Mouse (Mus musculus) gonadal fat pad, adult 2 months (tissue): ENCODE data around the gene Fat4. TPM values are rescaled to one million over a fixed set of nuclear protein-coding genes. Genes with fewer than 3 reads are reported as not detected.

Experiments
- DNase-seq: peaks from one replicate; pipeline ENCODE4 v3.0.0-alpha.2; 2012; ENCODE audit warnings: low read depth
- polyA plus RNA-seq: library from polyadenylated mRNA; depleted of rRNA; stranded (reverse); fragments of >200 nt; gene quantifications from 2 replicates; pipeline ENCODE4 v1.2.3, GENCODE M21; 2012

Gene Fat4
- polyA plus RNA-seq, 1 experiment: 3.1 TPM

DNA sequence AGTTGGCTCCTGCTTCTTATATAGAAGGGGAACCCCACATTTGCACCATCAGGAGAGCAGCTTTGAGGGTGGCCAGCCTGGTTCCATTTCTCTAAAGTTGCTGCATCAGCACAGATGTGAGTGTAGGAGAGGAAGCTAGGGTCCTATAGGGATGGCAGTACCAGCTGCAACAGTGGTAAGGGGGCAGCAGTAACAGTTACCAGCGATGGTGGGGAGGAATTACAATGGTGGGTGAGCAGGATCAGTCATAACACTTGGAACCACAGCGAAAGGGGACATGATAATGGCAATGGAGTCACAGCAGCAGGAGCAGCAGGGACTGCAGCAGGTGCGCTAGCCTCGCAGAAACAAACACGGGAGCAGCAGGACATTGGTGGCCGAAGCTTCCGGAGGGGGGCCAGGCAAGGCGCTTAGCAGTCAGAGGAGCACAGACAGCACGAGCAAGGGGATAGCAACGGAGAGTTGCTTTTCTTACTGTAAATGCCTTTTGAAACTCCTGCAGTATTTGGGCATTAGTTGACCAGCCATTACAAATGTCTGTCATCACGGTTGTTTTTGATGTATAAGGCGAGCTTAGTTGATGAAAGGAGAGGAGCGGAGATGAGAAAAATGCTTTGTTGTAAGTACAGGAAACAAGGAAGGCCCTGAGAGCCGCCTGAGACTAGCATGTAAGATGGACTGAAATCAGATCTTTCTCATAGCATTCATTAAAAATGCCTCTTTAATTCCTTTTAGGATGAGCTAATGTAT, 21.1 kb downstream of the Fat4 start:
- no peak for DNase-seq

DNA sequence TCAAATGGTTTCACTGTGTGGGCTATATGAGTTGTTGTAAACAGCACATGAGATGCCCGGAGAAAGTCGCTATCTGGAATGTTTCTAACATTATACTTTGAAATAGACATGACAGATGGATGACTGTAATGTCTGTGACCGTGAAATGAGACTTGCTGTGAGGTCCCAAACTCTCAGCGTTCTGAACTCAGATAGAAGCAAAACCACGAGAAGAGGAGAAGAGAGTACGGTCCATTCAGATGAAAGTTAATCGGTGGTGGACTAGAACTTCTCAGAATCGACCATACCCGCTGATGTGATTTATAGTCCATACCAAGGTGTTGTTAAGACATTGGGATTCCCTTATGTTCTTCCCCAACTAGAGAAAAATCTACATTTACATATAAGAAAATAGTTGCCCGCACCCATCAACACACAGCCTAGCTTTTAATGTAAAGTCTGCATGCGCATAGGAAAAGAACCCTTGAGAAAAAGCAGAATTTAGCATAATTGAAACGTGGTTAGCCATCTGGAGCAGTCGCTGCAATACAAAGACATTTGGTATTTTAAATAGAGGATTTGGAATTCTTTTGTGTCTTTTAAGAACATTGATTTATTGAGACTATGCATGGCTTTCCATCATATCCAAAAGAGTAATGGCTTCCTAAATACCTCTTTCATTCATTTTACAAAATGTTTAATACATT, 21.8 kb downstream of the Fat4 start:
- DNase-seq: no peak

DNA sequence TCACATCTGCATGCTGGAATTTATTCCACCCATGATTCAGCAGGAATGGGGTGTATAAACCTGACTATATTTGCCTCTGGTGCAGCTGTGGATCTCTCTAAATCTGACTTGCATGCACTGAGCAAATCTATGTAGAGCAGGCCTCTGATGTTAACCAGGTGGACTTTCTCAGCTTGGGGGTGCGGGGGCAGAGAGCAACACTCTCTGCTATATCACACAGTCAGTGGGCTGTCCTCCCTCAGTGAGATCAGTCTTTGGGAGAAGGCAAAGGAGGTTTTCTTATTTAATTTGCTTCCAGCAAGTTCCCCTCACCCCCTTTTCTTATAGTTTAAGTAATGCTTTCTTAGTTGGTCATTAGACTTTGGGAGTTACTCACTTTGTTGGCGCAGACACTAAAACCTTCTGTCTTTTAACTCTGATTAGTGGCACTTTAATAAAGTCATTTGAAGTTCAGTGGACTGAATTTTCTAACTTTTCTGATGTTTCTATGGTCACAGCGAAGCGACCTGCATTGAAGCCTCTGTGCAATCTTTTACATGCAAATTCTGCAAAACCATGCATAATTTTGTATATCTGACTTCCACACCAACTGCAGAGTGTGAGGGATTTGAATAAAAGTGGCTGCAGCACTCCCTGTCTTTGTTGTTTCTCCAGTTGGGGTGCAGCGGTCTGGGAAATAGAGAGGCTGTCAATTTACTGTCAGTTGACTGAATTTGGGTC, 26.2 kb downstream of the Fat4 start:
- no peak for DNase-seq

DNA sequence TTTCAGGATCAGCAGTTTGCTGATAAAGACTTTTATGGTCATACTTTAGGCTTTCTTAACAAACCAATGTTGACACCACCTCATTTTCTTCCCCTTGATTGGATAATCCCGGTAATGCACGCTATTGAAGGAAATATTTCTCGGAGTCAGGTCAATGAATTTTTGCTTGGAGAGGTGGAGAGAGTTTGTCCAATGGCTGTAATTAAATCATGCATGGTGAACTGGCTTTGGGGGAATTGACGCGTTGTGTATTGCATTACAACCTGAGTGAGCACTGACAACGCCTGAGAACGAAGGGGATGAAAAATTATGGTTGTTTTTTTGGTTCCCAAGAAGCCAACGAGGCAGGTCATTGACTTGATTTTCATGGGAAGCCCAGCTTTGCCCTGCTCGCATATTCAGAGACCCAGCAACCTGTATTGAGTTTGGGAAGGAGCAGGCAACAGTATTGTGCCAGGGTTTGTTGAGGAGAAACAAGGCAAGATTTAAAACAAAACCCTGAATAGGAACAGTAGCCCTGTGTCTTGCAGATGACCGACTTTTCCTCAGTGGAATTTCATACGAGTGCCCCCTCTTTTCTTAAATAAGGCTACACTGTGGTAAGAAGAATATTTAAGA, 26.9 kb downstream of the Fat4 start:
- DNase-seq: no peak

DNA sequence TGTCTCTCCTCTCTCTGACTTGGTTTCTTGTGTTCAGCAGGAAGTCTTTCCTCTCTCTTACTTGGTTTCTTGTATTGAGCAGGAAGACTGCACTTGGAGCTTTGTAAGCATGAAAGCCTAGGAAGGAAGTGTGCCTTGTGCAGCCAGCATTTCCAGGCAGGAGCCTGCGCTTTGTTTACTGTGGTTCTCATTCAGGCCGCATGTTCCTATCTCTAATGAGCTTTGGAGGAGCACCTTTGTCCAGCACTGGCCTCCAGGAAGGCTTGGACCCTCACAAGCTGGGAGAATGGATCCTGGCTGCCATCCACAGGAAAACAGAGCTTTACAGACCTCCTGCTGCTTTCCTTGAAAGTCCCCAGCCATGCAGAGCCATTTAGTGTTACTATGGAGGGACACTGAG, 32.2 kb downstream of the Fat4 start:
- no peak for DNase-seq

DNA sequence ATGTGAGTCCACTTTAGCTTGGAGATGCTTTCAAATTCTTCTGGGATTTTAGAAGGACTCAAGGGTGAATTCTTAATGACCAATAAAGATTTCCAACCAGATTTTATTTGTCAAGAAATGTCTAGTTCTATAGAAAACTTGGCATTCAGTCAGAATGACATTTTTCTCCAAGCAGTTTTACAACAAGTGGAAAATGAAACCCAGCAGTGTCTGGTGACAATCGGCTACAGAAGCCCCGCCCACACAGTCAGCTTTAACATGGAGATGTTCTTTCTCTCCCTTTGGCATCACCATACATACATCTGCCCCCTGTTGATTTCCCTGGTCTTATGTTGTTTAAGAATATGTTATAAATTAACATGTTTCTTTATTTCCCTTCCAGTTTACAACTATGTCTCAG, 34.3 kb downstream of the Fat4 start:
- no peak for DNase-seq

DNA sequence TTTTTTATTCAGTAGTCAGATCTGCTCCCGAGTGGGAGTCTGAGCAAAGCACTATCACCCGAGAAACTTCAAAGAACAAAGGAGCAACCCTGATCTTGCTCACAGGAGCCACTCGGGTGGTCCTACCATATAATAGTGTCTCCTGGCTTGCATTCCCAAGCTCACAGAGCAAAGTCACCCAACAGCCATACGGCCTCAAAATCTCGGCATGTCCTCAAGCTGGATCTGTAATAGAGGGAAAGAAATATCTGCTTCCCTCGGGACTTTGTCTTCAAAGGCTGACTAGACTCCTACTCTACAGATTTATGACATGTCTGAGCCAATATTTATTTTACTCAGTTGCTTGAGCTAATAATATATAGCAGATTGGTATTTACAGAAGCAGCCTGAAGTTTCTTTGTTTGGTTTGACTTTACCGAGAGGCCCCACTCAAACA, 36.5 kb downstream of the Fat4 start:
- no peak for DNase-seq

DNA sequence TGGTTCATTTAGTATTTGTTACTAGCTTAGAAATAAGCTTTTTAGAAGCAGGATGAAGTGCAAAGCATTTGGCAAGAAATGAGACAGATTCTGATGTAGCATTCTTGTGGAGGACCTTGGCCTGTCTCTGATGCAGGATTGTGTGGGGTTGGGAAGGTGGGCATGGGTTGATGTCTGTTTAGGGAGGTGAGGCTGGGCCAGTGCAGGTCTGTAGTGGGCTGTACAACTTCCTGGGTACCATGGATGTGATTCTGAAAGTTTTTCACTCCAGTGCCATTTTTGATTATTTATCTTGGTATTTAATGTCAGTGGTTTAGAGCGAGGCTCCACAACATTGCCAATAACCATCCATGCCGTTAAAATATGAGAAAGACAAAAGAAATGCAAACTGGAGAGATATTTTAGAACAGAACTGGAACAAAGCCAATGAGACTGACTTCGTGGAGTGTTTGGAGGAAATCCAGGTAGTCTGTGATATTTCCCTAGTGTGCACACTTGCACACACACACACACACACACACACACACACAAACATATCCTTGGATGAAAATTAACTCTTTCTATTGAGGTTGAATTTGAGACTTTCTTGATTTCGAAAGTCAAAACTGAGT, 41.4 kb downstream of the Fat4 start:
- no peak for DNase-seq

DNA sequence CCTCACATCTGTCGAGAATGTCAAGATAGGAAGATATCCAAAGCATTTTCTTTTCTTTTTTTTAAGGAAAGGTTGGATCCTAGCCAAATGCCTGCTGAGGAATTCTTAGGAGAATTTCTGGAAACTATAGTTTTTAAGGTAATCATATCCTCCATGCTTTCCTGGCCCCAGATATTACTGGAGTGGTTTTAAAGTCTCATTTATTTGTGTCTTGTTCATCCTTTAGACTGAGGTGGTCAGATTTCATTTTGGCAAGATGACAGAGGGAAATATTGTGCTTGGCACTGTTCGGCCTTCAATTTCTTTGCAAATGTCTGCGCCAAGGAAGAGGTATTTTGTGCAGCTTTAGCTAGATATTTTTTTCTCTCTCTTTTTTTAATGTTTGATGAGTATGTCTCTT, 42.0 kb downstream of the Fat4 start:
- no peak for DNase-seq

DNA sequence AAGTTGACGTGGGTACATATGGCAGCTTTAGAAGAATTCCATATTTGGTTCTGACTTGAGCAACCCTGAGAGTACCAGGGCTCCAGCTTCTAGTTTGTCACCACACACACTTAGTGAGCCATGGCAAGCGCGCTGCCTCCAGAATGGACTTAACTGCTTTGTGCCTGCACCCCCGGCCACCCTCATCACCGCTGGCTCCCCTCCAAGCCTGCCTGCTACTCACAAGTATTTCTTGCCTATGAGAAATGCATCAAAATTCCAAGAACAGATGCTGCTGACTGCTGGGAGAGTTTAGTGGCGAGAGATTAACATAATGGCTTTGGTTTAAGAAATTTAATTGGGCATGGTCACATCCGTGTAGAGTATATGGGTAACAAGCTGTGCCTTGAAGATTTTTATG, 48.0 kb downstream of the Fat4 start:
- DNase-seq: no peak

DNA sequence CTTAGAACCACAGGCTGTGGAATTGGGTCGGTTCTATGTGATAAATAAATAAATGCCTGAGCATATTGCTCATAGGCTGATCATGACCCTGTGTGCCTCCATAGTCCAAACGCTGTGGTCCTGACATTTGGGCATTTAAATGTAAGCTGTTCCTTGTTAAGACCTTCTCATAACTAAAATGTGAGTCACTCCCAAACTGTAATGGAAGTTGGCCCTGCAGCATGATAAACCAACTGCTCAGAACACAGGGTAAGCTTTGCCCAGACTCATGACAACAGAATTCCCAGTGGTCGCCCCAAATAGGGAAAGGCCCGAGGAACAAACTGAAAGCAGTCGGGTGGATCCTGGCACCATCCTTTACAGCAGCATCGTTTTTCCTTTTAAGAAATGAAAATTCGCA, 49.7 kb downstream of the Fat4 start:
- DNase-seq: no peak

DNA sequence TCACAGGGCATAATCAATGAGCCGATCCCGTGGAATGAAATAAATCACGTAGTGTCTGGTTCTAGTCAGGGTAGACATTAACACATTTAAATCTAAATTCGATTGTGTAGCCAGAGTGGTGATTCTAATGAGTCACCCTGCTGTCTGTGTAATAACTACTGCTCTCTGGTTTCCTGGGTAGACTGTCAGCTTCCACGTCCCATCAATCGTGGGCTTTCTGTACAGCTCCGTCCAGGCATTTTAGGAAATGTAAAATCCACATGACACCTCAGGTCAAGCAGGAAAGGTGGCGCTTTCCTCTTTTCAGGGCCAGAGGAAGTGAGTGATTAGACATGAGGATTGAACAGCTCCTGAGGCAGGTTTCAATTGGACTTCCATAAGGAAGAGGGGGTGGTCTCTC, 50.4 kb downstream of the Fat4 start:
- no peak for DNase-seq

DNA sequence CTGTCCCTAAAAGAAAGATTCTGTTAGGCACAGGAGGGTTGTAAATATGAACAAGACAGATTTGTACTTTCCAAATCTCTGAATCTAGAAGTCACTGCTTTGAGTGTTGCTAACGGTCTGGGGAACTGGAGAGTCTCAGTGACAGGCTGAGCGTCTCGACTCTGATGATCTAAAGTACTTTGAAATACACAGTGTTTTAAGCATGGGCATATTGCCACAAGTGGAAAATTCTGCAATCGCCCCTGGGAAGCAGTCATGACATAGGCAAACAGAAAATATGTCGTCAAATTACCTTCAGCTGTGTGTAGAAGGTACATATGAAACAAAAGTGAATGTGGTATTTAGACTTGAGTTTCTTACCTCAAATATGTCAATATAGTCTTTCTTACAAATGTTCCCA, 51.4 kb downstream of the Fat4 start:
- DNase-seq: no peak

DNA sequence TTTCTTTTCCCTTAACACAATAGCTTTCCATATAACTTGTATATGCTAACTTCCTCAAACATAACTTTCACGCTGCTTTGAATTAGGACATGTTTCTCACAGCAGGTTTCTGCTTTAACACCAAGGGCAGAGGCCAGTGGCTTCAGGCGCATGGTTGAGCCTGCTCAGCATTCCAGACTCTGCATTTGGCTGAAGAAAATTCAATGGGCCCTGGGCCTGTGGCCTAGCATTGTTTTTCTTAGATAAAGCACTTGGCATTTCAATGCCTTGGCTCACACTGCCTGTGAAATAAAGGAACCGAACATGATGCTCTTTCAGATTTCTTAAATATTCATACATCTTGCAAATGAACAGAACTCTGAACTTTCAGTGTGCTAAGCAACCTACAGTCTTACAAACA, 52.8 kb downstream of the Fat4 start:
- DNase-seq: no peak

DNA sequence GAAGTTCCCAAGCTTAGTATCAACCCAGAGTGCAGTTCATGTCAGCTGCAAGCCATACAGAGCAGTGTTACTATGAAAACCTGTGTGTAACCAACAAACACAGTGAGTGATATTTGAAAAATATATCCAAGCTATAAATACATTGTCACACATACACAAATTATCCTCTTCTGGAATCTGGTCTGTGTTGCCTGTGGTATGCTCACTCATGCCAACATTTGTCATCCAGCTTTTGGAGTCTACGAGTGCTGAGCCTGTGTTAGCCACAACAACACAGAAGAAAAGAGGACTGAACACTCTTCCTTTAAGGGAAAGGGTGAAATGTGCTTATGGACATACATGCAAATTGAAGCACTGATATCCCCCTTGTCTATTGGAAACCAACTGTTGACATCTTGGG, 53.6 kb downstream of the Fat4 start:
- no peak for DNase-seq

DNA sequence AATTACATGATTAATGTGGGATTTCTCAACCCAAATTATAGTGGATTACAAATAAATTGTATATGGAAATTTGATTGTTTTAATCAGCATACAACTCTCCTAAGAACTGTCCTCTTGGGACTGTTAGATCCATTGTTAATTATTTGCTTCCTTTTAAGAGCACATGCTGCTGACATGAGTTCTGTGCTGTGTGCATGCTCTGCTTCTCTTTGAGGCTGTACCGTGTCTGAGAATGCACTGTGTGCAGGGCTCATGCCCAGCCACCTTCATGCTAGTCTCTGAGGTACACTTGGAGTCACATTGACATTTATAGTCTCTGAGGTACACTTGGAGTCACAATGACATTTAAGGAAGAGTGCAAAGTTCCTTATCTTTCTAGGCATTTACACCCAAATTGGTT, 58.4 kb downstream of the Fat4 start:
- no peak for DNase-seq

DNA sequence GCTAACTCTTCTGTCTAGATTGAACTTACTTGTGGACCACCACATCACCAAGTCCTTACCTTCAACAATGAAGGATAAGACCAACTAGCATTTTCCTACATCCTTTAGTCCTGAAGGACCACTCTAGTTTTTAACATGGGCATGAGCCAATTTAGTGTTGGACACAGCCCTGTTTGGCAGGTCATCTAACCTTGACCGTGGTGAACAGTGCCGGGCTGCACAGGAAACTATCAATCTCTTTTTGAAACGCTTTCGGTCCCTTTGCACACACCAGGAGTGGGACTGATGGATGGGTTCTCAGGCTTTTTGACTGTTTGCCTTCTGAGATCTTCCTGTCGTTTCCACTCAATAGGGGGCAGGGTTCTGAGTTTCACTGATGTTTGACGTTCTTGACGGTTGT, 61.0 kb downstream of the Fat4 start:
- DNase-seq: no peak

DNA sequence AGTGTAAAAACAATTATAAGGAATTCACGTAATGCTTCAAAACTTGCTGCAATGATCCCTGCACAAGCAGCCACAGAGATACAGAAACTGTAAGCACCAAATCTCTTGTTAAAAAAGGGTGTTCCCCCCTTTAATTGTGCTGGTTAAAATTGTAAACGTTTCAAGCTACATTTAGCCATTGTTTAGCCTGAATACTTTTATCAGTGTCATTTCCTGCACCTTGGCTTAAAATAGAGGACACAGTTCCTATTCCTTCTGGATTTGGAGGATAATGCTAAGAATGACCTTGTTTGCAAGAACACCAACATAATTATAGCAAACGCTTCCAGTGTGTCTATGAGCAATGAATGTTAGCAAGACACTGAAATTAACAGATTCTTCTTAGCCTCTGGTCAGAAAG, 65.9 kb downstream of the Fat4 start:
- no peak for DNase-seq

DNA sequence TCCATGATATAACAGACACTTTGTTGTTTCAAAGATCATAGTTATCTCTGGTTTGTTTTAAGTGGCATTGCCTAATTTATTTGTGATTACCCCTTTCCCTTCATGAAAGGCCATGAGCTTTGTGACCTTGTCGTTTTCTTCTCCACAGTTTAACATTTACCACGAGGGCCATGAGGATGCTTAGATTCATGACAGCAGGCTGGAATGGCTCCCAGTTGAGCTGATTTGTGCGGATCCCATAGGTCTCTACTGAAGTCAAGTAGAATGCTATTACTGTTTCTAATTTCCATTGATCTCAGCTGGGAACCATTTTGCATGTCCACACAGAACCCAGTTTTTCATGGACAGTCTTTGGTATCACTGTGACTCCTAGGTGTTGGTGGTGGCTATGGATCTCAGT, 67.5 kb downstream of the Fat4 start:
- no peak for DNase-seq

DNA sequence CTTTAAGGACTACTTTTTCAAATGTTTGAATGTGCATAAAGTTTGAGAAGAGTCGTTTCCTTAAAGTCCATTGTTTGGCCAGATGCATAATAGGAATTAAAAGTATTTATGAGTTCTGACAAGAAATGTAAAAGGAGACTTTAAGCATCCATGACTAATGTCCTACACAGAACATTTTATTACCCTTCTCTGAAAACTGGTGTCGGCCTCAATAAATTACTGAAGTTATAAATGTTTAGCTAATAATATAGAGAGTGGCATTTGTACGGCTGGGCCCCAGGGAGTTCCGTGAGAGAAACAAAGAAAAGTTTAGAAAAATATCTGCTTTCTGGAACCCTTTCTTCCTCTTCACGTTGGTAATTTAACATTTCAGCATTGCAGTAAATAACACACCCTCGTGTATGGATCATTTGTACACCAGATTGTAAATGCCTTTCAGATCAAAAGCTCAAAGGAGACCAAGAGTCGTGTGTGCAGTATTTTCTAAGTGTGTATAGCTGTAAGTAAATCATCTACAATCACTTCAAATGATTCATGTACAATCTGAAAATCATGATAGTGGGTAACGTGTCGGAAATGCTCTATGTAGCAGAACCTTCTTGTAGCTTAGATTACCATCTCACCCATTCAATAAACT, 69.4 kb downstream of the Fat4 start:
- no peak for DNase-seq

DNA sequence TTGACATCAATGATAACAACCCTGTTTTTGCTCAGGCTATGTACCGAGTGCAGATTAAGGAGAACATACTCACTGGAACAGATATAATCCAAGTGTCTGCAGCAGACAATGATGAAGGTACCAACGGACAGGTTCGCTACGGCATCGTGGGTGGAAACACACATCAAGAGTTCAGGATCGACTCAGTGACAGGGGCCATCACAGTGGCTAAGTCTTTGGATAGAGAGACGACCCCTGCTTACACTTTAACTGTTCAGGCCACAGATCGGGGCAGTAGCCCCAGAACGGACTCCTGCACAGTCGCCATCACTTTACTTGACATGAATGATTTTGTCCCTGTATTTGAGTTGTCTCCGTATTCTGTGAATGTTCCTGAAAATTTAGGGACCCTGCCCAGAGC, 70.4 kb downstream of the Fat4 start:
- DNase-seq: no peak

DNA sequence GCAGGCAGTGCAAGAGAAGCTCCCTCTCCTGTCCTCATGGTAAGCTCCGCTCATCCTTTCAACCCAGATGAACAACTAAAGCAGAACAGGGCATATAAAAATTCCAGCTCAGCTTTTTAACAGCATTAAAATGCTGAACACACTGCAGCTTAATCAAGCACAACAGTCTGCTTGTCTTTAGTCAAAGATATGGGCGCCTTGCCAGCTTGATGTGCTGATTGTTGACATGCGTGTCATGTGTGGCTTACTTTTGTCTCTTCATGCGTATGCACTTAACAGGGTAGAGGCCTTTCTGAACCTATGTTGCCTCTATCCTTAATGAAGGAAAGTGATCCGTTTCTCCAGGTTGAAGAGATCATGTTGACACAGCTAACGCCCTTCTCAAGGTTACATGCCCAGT, 75.6 kb downstream of the Fat4 start:
- no peak for DNase-seq
